Mouse (Mus musculus): Measurements from ENCODE around the gene Ccnt2.
"Not testable (repeated sequence)": the region's sequence is repeated elsewhere in the genome, so short reads cannot be mapped to it uniquely, and the experiment has no call there.

Gene Ccnt2

GRCm38 (mm10) chr1:127773803-127774500 lies at the start of gene Ccnt2:
Gene Ccnt2 (plus strand): TSS chr1:127774164.
- peak; percentile 99 for DNase-seq (ENCODE audit: low spot score in 2 of 2)

GRCm38 (mm10) chr1:127729096-127729495 lies 44.9 kb upstream of the Ccnt2 start, which contains the start of gene Acmsd:
Gene Acmsd (plus strand): TSS chr1:127729413.
- no peak for DNase-seq (ENCODE audit: low spot score in 2 of 2)

- no peak for DNase-seq (ENCODE audit: low spot score in 2 of 2)
Observed at GRCm38 (mm10) chr1:127731086-127731485, 42.9 kb upstream of the Ccnt2 start.

GRCm38 (mm10) chr1:127732435-127732834 lies 41.5 kb upstream of the Ccnt2 start:
- no peak for DNase-seq (ENCODE audit: low spot score in 2 of 2)

- no peak for DNase-seq (ENCODE audit: low spot score in 2 of 2)
Observed at GRCm38 (mm10) chr1:127732841-127733240, 41.1 kb upstream of the Ccnt2 start.

GRCm38 (mm10) chr1:127735356-127735755 lies 38.6 kb upstream of the Ccnt2 start:
- DNase-seq (ENCODE audit: low spot score in 2 of 2): no peak

GRCm38 (mm10) chr1:127750401-127751102 lies 23.4 kb upstream of the Ccnt2 start:
- no peak for DNase-seq (ENCODE audit: low spot score in 2 of 2)

- DNase-seq (ENCODE audit: low spot score in 2 of 2): no peak
Observed at GRCm38 (mm10) chr1:127755806-127756205, 18.2 kb upstream of the Ccnt2 start.

GRCm38 (mm10) chr1:127756331-127757163 lies 17.4 kb upstream of the Ccnt2 start:
- DNase-seq (ENCODE audit: low spot score in 2 of 2): no peak

- DNase-seq (ENCODE audit: low spot score in 2 of 2): not testable (repeated sequence)
Observed at GRCm38 (mm10) chr1:127757164-127757545, 16.8 kb upstream of the Ccnt2 start.

GRCm38 (mm10) chr1:127765468-127765867 lies 8.5 kb upstream of the Ccnt2 start:
- no peak for DNase-seq (ENCODE audit: low spot score in 2 of 2)

- DNase-seq (ENCODE audit: low spot score in 2 of 2): no peak
Observed at GRCm38 (mm10) chr1:127766741-127767140, 7.2 kb upstream of the Ccnt2 start.

- no peak for DNase-seq (ENCODE audit: low spot score in 2 of 2)
Observed at GRCm38 (mm10) chr1:127773198-127773802, 664 bp upstream of the Ccnt2 start.

GRCm38 (mm10) chr1:127774501-127774880 lies 527 bp downstream of the Ccnt2 start:
- DNase-seq (ENCODE audit: low spot score in 2 of 2): no peak

GRCm38 (mm10) chr1:127775206-127775720 lies 1.3 kb downstream of the Ccnt2 start:
- DNase-seq (ENCODE audit: low spot score in 2 of 2): no peak

- DNase-seq (ENCODE audit: low spot score in 2 of 2): no peak
Observed at GRCm38 (mm10) chr1:127776246-127776645, 2.3 kb downstream of the Ccnt2 start.

GRCm38 (mm10) chr1:127778611-127779010 lies 4.6 kb downstream of the Ccnt2 start:
- DNase-seq (ENCODE audit: low spot score in 2 of 2): no peak

- no peak for DNase-seq (ENCODE audit: low spot score in 2 of 2)
Observed at GRCm38 (mm10) chr1:127780142-127780541, 6.2 kb downstream of the Ccnt2 start.

- DNase-seq (ENCODE audit: low spot score in 2 of 2): no peak
Observed at GRCm38 (mm10) chr1:127780849-127781248, 6.9 kb downstream of the Ccnt2 start.

GRCm38 (mm10) chr1:127783862-127784261 lies 9.9 kb downstream of the Ccnt2 start:
- no peak for DNase-seq (ENCODE audit: low spot score in 2 of 2)

GRCm38 (mm10) chr1:127785882-127786281 lies 11.9 kb downstream of the Ccnt2 start:
- DNase-seq (ENCODE audit: low spot score in 2 of 2): no peak

GRCm38 (mm10) chr1:127788943-127789342 lies 15.0 kb downstream of the Ccnt2 start:
- DNase-seq (ENCODE audit: low spot score in 2 of 2): no peak

All from right cerebral cortex, postnatal 36 days (tissue).